Mouse (Mus musculus) embryonic facial prominence, embryonic 12.5 days (tissue): ENCODE measurements around the gene Ush2a. TPM values are rescaled to one million over a fixed set of nuclear protein-coding genes. Genes with fewer than 3 reads are reported as not detected.

ENCODE experiments used
- ATAC-seq: fragments of 200-750 bp; cut with Nextera tagmentation; 2 replicates; pipeline ENCODE4 v1.8.0; 2017; ENCODE audit not compliant: insufficient number of reproducible peaks, insufficient read depth, low FRiP score, low TSS enrichment
- H3K27ac ChIP-seq: fragments of 300-500 bp; sonication (generic); 2 replicates; pipeline ENCODE4 v1.5.1; 2016; ENCODE audit warnings: mild to moderate bottlenecking
- H3K27me3 ChIP-seq: fragments of 300-500 bp; sonication (generic); 2 replicates; pipeline ENCODE4 v1.6.1; 2016; ENCODE audit warnings: mild to moderate bottlenecking, moderate library complexity
- H3K36me3 ChIP-seq: fragments of 300-500 bp; sonication (generic); 2 replicates; pipeline ENCODE4 v1.6.1; 2016; ENCODE audit warnings: mild to moderate bottlenecking
- H3K4me1 ChIP-seq: fragments of 300-500 bp; sonication (generic); 2 replicates; pipeline ENCODE4 v1.6.1; 2016
- H3K4me2 ChIP-seq: fragments of 300-500 bp; sonication (generic); replicated peaks from 2 replicates; pipeline ENCODE4 v1.6.1; 2016; ENCODE audit warnings: mild to moderate bottlenecking, moderate library complexity
- H3K4me3 ChIP-seq: fragments of 300-500 bp; sonication (generic); 2 replicates; pipeline ENCODE4 v1.5.1; 2016; ENCODE audit warnings: mild to moderate bottlenecking
- H3K9ac ChIP-seq: fragments of 300-500 bp; sonication (generic); 2 replicates; pipeline ENCODE4 v1.6.1; 2016; ENCODE audit warnings: mild to moderate bottlenecking, moderate library complexity
- H3K9me3 ChIP-seq: fragments of 300-500 bp; sonication (generic); 2 replicates; pipeline ENCODE4 v1.6.1; 2016; ENCODE audit warnings: mild to moderate bottlenecking, moderate library complexity
- WGBS: fragments of 180-500 bp; shearing (Covaris S2); methylation state at CpG from one replicate; pipeline ENCODE4 v1.1.7; 2016; 5-methylcytosine and 5-hydroxymethylcytosine counted together
- polyA plus RNA-seq: library from polyadenylated mRNA; unstranded; fragments of >200 nt; fragmentation: Nextera tagmentation; extraction: Ambion mirVana; gene quantifications from 2 replicates; pipeline ENCODE4 v1.2.1, GENCODE M21; 2016

Ush2a gene
- polyA plus RNA-seq, 1 experiment from 2014 or later = 0.05 TPM

DNA sequence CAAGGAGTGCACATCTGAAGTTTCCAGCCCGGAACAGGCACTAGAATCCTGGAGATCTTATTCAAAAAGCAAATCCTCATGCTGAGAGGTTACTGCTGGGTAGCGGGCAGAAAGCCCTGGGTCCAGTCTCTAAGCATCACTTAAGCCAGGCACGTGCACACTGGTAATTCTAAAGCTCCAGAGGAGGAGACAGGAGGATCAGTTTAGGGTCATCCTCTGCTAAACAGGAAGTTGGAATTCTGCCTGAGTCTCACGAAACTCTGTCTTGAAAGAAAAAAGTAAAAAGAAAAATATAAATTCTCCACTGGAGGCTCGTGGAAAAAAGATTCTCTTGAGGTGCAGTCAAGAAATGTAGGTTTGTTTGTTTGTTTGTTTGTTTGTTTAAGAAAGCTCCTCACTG, 591.0 kb downstream of the Ush2a start:
- H3K27ac ChIP-seq = no peak overlapping the region
- H3K9me3 ChIP-seq = no peaks in the 10 kb centered on the region
- H3K4me3 ChIP-seq = no peak overlapping the region
- no peaks in the 10 kb centered on the region for H3K4me1 ChIP-seq
- 75% methylated on average over 5 of the region's 5 CpGs for WGBS
- H3K9ac ChIP-seq = no peak overlapping the region
- ATAC-seq = no peak
- H3K36me3 ChIP-seq = no peaks in the 10 kb centered on the region
- no peaks in the 10 kb centered on the region for H3K27me3 ChIP-seq
- H3K4me2 ChIP-seq = no peak overlapping the region

DNA sequence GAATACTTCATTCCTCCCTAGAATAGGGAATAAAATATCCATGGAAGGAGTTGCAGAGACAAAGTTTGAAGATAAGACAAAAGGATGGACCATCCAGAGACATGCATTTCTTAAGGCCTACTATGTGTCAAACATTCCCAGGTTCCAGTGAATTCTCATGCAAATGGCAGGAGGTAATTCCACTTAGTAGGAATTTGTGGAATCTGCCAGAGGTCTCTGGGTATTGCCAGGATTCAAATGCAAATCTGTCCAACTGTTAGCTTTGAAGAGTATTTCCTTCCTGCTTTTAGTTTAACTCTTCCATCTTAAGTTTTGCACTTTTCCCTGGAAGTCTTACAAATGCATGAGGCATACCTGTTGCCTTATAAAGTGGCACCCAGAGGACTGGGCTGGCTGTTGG, 592.4 kb downstream of the Ush2a start:
- H3K9ac ChIP-seq = no peak overlapping the region
- ATAC-seq = no peak
- no peaks in the 10 kb centered on the region for H3K36me3 ChIP-seq
- H3K4me2 ChIP-seq = no peak overlapping the region
- H3K4me3 ChIP-seq = no peak overlapping the region
- H3K4me1 ChIP-seq = no peaks in the 10 kb centered on the region
- no peak overlapping the region for H3K27ac ChIP-seq
- no peaks in the 10 kb centered on the region for H3K27me3 ChIP-seq
- no peaks in the 10 kb centered on the region for H3K9me3 ChIP-seq

DNA sequence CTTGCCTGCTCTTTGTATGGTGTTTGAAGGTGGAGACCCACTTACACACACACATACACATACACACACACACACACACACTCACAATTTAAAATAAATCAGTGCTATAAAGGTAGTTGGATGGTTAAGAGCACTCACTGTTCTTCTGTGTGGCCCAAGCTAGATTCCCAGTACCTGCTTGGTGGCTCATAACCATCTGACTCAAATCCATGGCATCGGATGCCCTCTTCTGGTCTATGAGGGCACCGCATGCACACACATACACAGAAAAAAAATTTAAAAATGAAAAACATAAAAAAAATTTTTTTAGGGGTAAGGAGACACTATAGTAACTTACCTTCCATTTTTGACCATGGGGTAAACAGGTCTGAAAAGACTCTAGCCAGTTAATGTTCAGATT, 593.2 kb downstream of the Ush2a start:
- Histone ChIP-seq H3K4me1 (no peaks in the 10 kb centered on the region), H3K27me3 (no peaks in the 10 kb centered on the region), H3K9ac (no peak overlapping the region), H3K9me3 (no peaks in the 10 kb centered on the region), H3K36me3 (no peaks in the 10 kb centered on the region), H3K27ac (no peak overlapping the region), H3K4me2 (no peak overlapping the region), H3K4me3 (no peak overlapping the region)
- 96% methylated on average over 2 of the region's 2 CpGs for WGBS
- no peak for ATAC-seq

DNA sequence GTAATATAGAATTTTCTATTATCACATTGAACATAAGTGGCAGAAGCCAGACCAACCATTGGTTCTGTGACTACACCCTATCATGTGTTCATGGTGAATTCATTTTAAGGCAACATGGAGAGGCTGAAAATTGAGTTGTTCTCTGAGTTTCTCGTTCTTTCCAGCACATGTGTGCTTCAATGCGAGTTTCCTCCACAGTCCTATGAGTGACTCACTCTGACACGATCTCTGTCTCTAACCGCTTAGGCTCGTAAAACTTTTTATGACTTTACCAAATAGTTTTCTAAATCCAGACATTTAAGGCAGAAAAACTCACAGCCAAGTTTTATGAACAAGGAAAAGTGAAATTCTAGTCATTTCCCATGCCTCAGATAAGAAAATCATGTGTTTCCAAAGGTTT, 597.9 kb downstream of the Ush2a start:
- 89% methylated on average over 5 of the region's 5 CpGs for WGBS

DNA sequence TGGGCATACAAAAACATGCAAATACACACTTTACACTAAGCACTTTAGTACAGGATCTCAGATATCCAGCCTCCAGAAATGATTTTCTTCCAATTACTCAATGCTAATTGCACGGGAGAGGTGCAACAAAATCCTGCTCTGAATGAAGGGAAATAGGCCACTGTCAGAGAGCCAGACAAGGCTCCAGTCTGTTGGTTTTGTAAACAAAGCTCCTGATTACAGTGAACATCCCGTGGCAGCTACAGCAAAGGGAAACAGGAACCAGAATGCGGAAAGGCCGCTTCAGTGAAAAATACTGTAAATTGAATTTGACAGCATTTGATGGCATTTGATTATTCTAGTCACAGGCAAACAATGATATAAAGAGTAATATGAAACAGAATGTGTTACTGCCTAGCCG, 604.1 kb downstream of the Ush2a start:
- 32% methylated on average over 5 of the region's 5 CpGs for WGBS
- no peak for ATAC-seq
- H3K36me3 ChIP-seq = no peaks in the 10 kb centered on the region

More for the DNA sequence above, 597.9 kb downstream of the Ush2a start:
- no peak overlapping the region for H3K9ac ChIP-seq
- no peaks in the 10 kb centered on the region for H3K9me3 ChIP-seq
- ATAC-seq = no peak
- no peaks in the 10 kb centered on the region for H3K36me3 ChIP-seq
- H3K27me3 ChIP-seq = no peaks in the 10 kb centered on the region
- H3K4me2 ChIP-seq = no peak overlapping the region
- no peak overlapping the region; the same call in 1 of the 2 replicates for H3K27ac ChIP-seq
- no peaks in the 10 kb centered on the region for H3K4me1 ChIP-seq
- no peak overlapping the region for H3K4me3 ChIP-seq

DNA sequence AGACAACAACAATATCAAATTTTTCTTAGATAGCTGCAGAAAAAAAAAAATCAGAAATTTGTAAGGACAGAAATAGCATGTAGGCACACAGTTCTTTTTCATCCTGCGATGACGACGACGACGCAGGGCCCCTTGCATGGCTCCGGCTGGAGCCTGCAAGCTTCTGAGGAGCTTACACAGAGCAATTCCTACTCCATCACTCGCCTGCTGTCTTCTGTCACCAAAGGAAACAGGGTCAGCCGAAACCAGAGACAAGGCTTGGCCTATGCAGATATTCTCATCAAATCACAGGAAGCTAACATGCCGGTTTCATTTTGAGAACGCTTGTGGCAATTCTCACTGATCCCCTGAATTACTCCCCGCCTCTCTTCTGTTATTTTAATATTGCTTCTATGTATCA, 604.7 kb downstream of the Ush2a start:
- Histone ChIP-seq H3K9me3 (no peaks in the 10 kb centered on the region), H3K4me1 (peaks cover 4% of the 10 kb centered on the region; the same call in 1 of the 2 replicates), H3K27ac (no peak overlapping the region), H3K9ac (no peak overlapping the region), H3K4me3 (no peak overlapping the region), H3K27me3 (no peaks in the 10 kb centered on the region), H3K36me3 (no peaks in the 10 kb centered on the region), H3K4me2 (no peak overlapping the region)
- WGBS = 55% methylated on average over 11 of the region's 11 CpGs
- ATAC-seq = no peak

More for the DNA sequence above, 604.1 kb downstream of the Ush2a start:
- H3K4me2 ChIP-seq = no peak overlapping the region
- H3K9me3 ChIP-seq = no peaks in the 10 kb centered on the region
- no peak overlapping the region for H3K27ac ChIP-seq
- H3K27me3 ChIP-seq = no peaks in the 10 kb centered on the region
- peaks cover 4% of the 10 kb centered on the region; the same call in 1 of the 2 replicates for H3K4me1 ChIP-seq
- H3K4me3 ChIP-seq = no peak overlapping the region
- H3K9ac ChIP-seq = no peak overlapping the region

DNA sequence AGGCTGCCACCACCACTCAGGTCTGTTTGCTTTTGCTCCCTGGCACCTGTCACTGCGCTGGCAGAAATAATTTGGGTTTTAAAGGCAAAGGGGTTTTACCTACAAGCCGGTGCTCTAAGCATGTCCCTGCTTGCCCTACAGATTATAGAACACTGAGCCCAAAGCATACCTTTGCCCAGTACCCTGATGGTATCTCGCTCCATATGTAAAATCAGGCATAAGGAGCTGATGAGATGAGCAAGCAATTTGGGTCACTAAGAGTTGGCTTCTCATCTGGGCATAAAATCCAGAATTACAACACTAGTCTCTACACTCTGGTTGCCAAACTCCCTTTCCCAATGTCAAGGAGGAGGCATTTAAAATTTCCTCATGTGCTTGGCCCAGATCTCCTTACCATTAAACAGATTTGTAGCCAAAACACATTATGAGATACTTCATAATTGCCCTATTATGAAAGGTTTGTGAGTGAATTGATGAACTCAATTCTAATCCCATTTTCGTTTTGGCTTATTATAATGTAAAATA, 616.8 kb downstream of the Ush2a start:
- Histone ChIP-seq H3K36me3 (no peaks in the 10 kb centered on the region), H3K9ac (no peak overlapping the region), H3K4me1 (no peaks in the 10 kb centered on the region), H3K27ac (no peak overlapping the region), H3K4me3 (no peak overlapping the region), H3K27me3 (no peaks in the 10 kb centered on the region), H3K9me3 (no peaks in the 10 kb centered on the region), H3K4me2 (no peak overlapping the region)
- no peak for ATAC-seq
- 79% methylated on average over 4 of the region's 4 CpGs for WGBS

DNA sequence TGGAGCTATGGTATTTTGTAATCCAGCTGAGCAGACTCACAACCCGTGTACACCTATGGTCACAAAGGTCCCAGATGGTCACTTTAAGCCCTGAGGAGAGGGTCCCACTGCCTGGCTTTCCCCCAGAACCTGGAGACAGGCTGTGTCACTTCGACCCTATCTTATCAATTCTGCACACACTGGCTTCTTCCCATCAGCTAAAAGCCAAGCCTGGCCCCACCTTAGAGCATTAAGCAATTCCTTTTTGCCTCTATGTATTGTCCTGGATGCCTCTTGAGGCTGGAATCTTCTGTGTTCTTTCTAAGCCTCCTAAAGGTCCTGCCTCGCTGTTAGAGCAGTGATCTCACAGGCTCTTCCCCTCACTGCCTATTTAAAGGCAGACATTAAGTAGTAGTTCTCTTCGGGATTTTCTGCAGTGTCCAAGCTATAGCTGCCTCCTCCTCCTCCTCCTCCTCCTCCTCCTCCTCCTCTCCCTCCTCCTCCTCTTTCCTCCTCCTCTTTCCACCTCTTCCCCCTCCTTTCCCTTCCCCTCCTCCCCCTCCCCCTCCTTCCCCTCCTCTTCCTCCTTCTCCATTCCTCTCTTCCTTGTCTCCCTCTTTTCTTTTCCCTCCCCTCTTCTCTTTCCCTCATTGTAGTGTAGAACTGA, 635.2 kb downstream of the Ush2a start:
- WGBS = 46% methylated on average over 4 of the region's 4 CpGs
- no peaks in the 10 kb centered on the region for H3K4me1 ChIP-seq
- H3K4me2 ChIP-seq = no peak overlapping the region
- H3K36me3 ChIP-seq = no peaks in the 10 kb centered on the region
- no peak overlapping the region for H3K9ac ChIP-seq
- H3K27ac ChIP-seq = no peak overlapping the region
- ATAC-seq = no peak
- H3K27me3 ChIP-seq = 0 out of 2 replicates have a peak, but pooled peaks cover 3% of the 10 kb centered on the region
- H3K4me3 ChIP-seq = no peak overlapping the region
- H3K9me3 ChIP-seq = no peaks in the 10 kb centered on the region

DNA sequence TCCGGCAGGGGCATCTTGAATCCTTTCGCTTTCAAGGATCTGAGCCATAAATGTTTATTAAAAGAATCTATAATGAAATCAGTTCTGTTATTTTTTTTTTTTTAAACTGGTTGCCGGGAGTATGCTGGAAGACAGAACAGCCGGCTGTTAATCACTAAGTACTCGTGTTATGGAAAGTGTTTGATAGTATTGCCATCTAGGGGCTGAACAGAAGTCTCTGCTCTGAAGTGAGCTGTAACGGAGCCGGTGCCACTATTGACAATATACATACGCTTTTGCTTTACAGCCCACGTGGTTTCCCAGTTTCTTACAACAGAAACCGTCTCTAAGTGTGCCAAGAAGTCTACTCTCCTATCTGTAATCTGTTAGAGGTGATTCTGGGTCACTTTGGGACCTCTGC, 642.3 kb downstream of the Ush2a start:
- no peak overlapping the region for H3K9ac ChIP-seq
- H3K4me3 ChIP-seq = no peak overlapping the region
- no peaks in the 10 kb centered on the region for H3K4me1 ChIP-seq
- 0 out of 2 replicates have a peak, but pooled peaks cover 3% of the 10 kb centered on the region for H3K27me3 ChIP-seq
- no peak overlapping the region for H3K4me2 ChIP-seq
- no peaks in the 10 kb centered on the region for H3K36me3 ChIP-seq
- WGBS = 48% methylated on average over 10 of the region's 10 CpGs
- no peak for ATAC-seq
- H3K9me3 ChIP-seq = no peaks in the 10 kb centered on the region
- no peak overlapping the region for H3K27ac ChIP-seq

DNA sequence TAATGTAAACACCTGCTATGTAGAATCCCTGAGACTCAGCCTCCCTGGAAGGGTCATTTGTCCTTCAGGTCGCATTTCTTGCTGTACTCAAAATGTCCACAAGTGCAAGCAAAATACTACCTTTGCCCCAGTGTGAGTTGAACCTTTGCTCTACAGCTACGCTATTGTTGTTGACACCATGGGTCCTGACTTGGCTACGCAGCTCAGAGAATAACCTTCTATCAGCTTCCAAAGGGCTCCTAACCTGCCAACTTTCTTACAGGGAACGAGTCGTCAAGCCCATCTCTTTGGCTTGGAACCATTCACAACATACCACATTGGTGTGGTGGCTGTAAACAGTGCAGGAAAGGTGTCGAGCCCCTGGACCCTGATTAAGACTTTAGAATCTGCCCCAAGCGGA, 644.4 kb downstream of the Ush2a start:
- Histone ChIP-seq H3K4me1 (no peaks in the 10 kb centered on the region), H3K27me3 (0 out of 2 replicates have a peak, but pooled peaks cover under 1% of the 10 kb centered on the region), H3K27ac (no peak overlapping the region), H3K9me3 (no peaks in the 10 kb centered on the region), H3K4me3 (no peak overlapping the region), H3K36me3 (no peaks in the 10 kb centered on the region), H3K4me2 (no peak overlapping the region), H3K9ac (no peak overlapping the region)
- ATAC-seq = no peak
- WGBS = 87% methylated on average over 7 of the region's 7 CpGs

DNA sequence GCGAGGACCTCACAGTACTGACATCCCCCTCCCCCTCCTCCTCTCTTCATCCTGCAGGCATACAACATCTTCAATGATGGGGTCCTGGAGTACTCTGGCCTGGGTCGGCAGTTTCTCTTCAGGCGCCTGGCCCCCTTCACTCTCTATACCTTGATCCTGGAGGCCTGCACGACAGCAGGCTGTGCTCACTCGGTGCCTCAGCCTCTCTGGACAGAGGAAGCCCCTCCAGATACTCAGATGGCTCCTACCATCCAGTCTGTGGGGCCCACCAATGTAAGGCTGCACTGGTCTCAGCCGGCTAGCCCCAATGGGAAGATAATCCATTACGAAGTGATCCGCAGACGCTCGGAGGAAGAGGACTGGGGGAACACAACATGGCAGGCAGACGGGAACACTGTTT, 648.8 kb downstream of the Ush2a start:
- WGBS = 88% methylated on average over 11 of the region's 11 CpGs
- H3K4me3 ChIP-seq = no peak overlapping the region
- H3K27ac ChIP-seq = no peak overlapping the region
- H3K36me3 ChIP-seq = no peaks in the 10 kb centered on the region
- no peaks in the 10 kb centered on the region for H3K9me3 ChIP-seq
- no peaks in the 10 kb centered on the region for H3K4me1 ChIP-seq
- no peak overlapping the region for H3K4me2 ChIP-seq
- no peaks in the 10 kb centered on the region for H3K27me3 ChIP-seq
- 0 out of 2 replicates have a peak, but pooled peaks have one; percentile 52 for ATAC-seq
- H3K9ac ChIP-seq = no peak overlapping the region

DNA sequence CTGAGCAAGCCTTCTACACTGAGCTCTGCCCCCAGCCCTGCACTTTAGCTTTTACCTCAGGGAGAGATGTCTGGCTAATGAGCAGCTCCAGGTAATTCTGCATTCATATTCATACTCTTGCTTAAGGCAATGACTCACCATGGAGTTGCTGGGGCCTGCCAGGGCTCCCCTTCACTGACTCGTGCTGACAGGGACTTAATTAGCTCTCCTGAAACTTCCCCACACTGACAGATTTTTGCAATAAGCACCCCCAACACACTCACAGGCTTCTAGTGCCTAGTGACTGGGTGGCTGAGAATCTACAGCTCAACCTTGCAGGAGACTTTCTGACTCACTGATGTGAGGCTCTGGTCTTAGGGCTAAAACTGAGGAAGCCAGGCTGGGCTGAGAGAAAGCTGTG, 658.1 kb downstream of the Ush2a start:
- Histone ChIP-seq H3K4me2 (no peak overlapping the region), H3K27me3 (no peaks in the 10 kb centered on the region), H3K27ac (no peak overlapping the region), H3K36me3 (no peaks in the 10 kb centered on the region), H3K9ac (no peak overlapping the region), H3K4me3 (no peak overlapping the region), H3K4me1 (no peaks in the 10 kb centered on the region), H3K9me3 (no peaks in the 10 kb centered on the region)
- WGBS = 39% methylated on average over 1 of the region's 1 CpGs
- ATAC-seq = no peak
